Mouse (Mus musculus) layer of hippocampus, adult 9-11 months (tissue): ENCODE data around the gene Il17rb.

Experiments used
- DNase-seq: peaks from one replicate; pipeline ENCODE4 v3.0.0; 2022

The Il17rb gene

DNA sequence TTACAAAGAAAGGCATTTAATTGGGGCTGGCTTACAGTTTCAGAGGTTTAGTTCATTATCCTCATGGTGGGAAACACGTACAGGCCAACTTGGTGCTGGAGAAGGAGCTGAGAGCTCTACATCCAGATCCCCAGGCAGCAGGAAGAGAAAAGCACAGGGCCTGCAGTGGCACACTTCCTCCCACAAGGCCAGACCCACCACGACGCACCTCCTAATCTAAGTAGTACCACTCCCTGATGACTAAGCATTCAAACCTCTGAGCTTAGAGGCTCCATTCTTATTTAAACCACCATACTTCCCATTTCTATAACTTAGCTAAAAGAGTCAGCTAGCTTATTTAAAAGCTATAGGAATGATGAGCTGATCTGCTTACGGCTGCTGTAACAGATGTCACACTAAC, 57.9 kb downstream of the Il17rb start:
- DNase-seq = no peak

- no peak for DNase-seq
Measured at GRCm38 (mm10) chr14:29946761-29947309, 61.9 kb downstream of the Il17rb start.
